Mouse (Mus musculus) cortical plate, adult 2 months (tissue): ENCODE data around the gene Cacna2d2. TPM values are rescaled to one million over a fixed set of nuclear protein-coding genes. Genes with fewer than 3 reads are reported as not detected.

Source experiments
- H3K27ac ChIP-seq: fragments of 200-500 bp; 2 replicates; pipeline ENCODE4 v1.5.1; 2012; ENCODE audit warnings: low read length, control low read depth, inconsistent platforms; ENCODE audit not compliant: insufficient read depth
- H3K4me1 ChIP-seq: fragments of 200-500 bp; 2 replicates; pipeline ENCODE4 v1.6.1; 2011; ENCODE audit warnings: low read length; ENCODE audit not compliant: control insufficient read depth, insufficient read depth
- H3K4me3 ChIP-seq: fragments of 200-500 bp; 2 replicates; pipeline ENCODE4 v1.5.1; 2011; ENCODE audit warnings: mild to moderate bottlenecking, low read length, control low read depth; ENCODE audit not compliant: insufficient read depth
- CTCF ChIP-seq: fragments of 200-500 bp; IDR thresholded peaks from 2 replicates; pipeline ENCODE4 v1.5.1; 2011; ENCODE audit warnings: mild to moderate bottlenecking, control low read depth, low read length; ENCODE audit not compliant: insufficient read depth; ENCODE audit errors: extremely low read depth
- POLR2A ChIP-seq: fragments of 200-500 bp; IDR thresholded peaks from 2 replicates; pipeline ENCODE4 v1.6.1; 2011; ENCODE audit warnings: mild to moderate bottlenecking, low read length, control low read depth; ENCODE audit not compliant: insufficient read depth; ENCODE audit errors: extremely low read depth
- polyA plus RNA-seq: library from polyadenylated mRNA; depleted of rRNA; stranded (reverse); fragments of >200 nt; gene quantifications from 2 replicates; pipeline ENCODE4 v1.2.3, GENCODE M21; 2012

Cacna2d2 gene
- polyA plus RNA-seq, 1 experiment = 32.9 TPM

DNA sequence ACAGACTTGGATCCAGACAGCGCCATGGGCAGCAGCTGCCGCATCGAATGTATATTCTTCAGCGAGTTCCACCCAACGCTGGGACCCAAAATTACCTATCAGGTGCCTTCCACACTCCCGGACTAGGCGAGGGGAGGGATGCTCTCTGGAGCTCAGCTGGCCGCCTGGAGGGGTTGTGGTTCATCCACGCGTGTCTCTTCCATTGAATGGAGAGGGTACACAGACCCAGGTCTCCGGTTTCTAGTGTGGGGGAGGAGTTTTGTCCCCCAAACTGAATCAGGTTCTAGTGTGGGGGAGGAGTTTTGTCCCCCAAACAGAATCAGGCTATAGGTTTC lies 142.9 kb downstream of the Cacna2d2 start:
- H3K4me3 ChIP-seq = peak overlapping the region; percentile 51
- no peak overlapping the region for H3K27ac ChIP-seq
- TF ChIP-seq CTCF (no peak), POLR2A (no peak)
- H3K4me1 ChIP-seq = no peaks in the 10 kb centered on the region

DNA sequence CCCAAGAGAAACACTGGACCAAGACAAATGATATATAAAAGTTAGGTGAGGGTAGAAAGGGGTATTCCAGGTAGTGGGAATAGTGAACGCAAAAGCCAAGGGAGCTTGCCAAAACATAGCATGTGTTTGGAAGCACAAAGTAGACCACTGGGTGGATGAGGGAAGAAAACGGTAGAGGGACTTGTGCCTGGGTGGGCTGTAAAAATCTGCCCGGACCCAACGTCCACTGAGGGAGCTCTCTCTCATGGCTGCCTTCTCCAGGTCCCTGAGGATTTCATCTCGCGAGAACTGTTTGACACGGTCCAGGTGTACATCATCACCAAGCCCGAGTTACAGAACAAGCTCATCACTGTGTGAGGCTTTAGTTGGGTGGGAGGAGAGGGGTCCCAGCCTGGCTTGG lies 143.3 kb downstream of the Cacna2d2 start:
- TF ChIP-seq CTCF = no peak
- TF ChIP-seq POLR2A = no peak
- Histone ChIP-seq H3K27ac (no peak overlapping the region), H3K4me1 (no peaks in the 10 kb centered on the region), H3K4me3 (peak overlapping the region; percentile 51)

DNA sequence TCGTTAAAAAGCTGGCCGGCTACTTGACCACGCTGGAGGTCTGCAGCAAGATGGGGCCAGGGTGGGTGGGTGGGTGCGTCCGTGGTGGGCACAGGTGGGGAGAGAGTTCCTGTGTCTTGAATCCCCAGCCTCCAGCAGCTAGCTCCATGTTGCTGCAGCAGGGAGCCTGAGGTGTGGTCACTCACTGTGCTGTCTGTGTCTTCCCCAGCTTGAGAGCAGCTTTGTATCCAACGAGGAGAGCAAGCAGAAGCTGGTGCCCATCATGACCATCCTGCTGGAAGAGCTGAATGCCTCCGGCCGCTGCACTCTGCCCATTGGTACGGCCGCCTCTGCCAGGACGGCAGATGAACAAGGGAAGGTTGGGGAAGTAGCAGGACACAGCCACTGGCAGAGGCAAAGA lies 143.9 kb downstream of the Cacna2d2 start:
- Histone ChIP-seq H3K4me1 (no peaks in the 10 kb centered on the region), H3K27ac (no peak overlapping the region), H3K4me3 (no peak overlapping the region)
- no peak for TF ChIP-seq POLR2A
- no peak for TF ChIP-seq CTCF

DNA sequence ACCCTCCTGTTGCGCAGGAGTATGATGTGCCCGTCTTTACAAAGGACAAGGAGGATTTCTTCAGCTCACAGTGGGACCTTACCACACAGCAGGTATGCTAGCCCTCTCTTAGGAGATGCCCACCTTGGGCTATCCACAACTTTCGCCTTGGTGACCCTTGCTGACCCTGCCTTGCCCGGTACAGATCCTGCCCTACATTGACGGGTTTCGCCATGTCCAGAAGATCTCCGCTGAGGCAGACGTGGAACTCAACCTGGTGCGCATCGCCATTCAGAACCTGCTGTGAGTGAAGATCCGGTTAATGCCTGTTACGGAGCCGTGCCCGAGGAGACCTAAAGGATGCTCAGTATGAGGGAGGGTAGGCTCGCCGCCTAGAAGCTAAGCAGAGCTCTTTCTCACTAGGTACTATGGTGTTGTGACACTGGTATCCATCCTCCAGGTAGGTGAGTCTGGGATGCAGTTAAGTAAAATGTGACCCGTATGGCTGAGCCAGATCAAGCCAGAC lies 144.8 kb downstream of the Cacna2d2 start:
- H3K4me3 ChIP-seq = no peak overlapping the region
- H3K27ac ChIP-seq = no peak overlapping the region
- TF ChIP-seq POLR2A (no peak), CTCF (no peak)
- H3K4me1 ChIP-seq = no peaks in the 10 kb centered on the region

DNA sequence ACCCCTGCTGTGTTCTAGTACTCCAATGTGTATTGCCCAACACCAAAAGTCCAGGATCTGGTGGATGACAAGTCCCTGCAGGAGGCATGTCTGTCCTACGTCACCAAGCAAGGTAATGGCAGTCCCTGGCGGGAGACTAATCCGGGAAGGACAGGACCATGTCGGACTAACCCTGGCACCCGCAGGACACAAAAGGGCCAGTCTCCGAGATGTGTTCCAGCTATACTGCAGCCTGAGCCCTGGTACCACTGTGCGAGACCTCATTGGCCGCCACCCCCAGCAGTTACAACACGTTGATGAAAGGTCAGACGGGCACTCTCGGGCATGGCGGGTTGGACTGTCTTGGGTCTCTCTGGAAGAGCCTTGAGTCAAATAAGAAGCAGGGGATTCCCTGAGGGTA lies 145.3 kb downstream of the Cacna2d2 start:
- TF ChIP-seq POLR2A (no peak), CTCF (no peak)
- H3K4me1 ChIP-seq = no peaks in the 10 kb centered on the region
- no peak overlapping the region for H3K4me3 ChIP-seq
- H3K27ac ChIP-seq = no peak overlapping the region

DNA sequence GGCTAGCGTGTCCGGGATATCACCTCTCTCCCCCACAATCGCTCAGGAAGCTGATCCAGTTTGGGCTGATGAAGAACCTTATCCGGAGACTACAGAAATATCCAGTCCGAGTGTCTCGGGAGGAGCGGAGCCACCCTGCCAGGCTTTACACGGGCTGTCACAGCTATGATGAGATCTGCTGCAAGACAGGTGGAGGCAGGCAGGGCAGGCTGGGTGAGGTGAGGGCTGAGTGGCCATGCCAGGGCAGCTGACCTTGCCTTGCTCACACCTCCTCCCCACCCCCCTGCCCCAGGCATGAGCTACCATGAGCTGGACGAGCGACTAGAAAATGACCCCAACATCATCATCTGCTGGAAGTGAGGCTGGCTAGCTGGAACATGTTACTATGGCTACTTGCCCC lies 145.8 kb downstream of the Cacna2d2 start:
- Histone ChIP-seq H3K4me3 (no peak overlapping the region), H3K27ac (no peak overlapping the region), H3K4me1 (no peaks in the 10 kb centered on the region)
- TF ChIP-seq POLR2A (no peak), CTCF (no peak)

DNA sequence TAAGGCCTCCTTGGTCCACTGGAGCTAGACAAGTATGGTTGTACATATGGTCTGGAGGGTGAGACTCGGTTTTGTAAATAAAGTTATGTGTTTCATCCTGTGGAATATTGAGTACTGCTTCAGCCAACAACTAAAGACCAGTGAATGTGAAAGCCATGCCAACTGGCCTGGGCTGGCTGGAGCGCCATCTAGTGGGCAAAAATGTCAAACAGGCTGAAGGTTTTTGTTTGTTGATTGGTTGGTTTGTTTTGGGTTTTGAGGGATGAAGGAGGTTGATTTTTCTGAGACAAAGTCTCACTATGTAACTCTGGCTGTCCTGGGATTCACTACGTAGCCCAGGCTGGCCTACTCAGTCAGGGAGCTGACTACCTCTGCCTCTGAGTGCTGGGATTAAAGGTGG lies 146.2 kb downstream of the Cacna2d2 start:
- TF ChIP-seq CTCF (peak; percentile 79), POLR2A (no peak)
- Histone ChIP-seq H3K4me1 (no peaks in the 10 kb centered on the region), H3K27ac (no peak overlapping the region), H3K4me3 (no peak overlapping the region)

DNA sequence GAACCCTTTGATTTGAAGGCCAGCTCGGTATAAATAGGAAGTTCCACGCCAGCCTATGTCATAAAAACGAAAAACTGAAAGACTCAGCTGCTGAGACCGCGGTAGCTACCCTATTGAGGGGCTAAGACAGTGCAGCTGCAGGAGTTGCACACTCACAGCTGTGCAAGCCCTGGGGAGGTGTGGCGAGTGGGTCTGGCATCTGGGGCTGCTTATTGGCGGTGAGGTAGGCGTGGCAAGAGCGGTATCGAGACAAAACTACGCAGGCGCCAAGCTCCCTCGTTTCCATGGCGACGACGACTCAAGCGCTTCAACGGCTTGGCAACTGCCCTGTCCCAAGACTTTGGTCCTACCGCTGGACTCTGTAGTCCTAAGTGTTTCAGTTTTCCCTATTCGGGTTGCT lies 147.6 kb downstream of the Cacna2d2 start, which contains the start of gene Zmynd10:
Gene Zmynd10, plus strand, starts transcription at position 273 of the 400 bp plus-strand sequence.
- Histone ChIP-seq H3K4me3 (peak within 1 kb of the TSS; percentile 7), H3K4me1 (0 out of 2 replicates have a peak, but pooled peaks cover 1% of the 10 kb centered on the region), H3K27ac (no peak within 1 kb of the TSS)
- TF ChIP-seq CTCF (no peak), POLR2A (peak; percentile 40; the same call in 1 of the 2 replicates)

DNA sequence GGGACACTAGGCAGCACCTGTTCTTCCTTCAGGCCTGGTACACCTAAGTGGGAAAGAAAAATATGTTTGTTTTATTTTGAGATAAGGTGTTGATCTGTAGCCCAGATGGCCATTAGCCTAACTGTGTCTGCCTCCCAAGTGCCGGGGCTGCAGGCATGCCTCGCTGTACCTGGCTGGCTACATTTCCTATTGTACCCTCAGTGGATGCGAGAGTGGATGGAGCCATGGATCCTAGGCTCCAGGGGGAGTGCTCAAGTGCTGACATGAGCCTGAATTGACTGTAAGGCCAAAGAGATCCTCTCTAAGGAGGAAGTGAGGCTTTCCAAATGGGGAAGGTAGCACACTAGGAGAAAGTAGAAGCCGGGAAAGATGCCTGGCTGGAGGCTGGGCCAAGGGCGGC lies 148.5 kb downstream of the Cacna2d2 start:
- H3K4me3 ChIP-seq = no peak overlapping the region

DNA sequence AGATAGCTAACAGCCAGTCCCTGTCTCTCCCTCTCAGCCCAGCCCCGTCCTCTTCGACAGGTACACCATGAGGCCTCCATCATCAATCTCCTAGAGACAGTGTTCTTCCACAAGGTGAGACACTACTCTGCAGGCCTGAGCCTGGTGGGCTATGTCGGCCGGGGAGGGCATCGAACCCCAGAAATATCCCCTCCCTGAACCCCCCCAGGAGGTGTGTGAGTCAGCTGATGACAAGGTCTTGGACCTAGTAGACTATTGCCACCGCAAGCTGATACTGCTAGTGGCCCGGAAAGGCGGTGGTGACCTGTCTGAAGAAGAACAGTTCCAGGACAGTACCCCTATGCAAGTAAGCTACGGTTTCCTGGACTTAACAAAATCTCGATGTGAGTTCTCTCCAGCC lies 149.4 kb downstream of the Cacna2d2 start:
- no peak for TF ChIP-seq POLR2A
- TF ChIP-seq CTCF = no peak
- peaks cover 1% of the 10 kb centered on the region; the same call in 1 of the 2 replicates for H3K4me1 ChIP-seq
- no peak overlapping the region for H3K4me3 ChIP-seq
- H3K27ac ChIP-seq = no peak overlapping the region

More for the DNA sequence above, 148.5 kb downstream of the Cacna2d2 start:
- Histone ChIP-seq H3K27ac (no peak overlapping the region), H3K4me1 (0 out of 2 replicates have a peak, but pooled peaks cover 1% of the 10 kb centered on the region)
- TF ChIP-seq CTCF (no peak), POLR2A (no peak)
